Mouse (Mus musculus): ENCODE results near the gene Znrd1.

DNA sequence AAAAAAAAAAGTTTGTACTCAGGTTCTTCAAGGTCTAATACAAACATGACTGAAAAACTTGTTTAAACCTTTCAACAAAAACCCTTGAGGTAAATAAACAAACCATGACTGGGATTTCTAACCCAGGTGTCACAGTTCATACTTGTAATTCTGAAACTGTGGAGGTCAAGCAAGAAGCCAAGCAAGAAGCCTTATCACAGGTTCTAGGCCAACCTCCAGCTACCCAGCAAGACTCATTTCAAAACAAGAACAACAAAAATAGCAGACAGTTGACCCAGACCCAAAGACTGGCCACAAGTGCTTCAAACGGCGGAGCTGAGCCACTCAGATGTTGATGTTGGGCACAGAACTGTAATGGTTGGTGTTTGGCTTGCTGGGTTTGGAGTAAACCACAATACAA is 36.2 kb upstream of the Znrd1 start:
- TF ChIP-seq CTCF (IDR thresholded peaks at IDR 0.05; ENCODE audit: control insufficient read depth, insufficient read depth, low read length) (no peak), POLR2A (IDR thresholded peaks at IDR 0.05; ENCODE audit: borderline replicate concordance, control insufficient read depth, low read depth, low read length) (no peak)
